Mouse (Mus musculus): Measurements from ENCODE around the gene Syn3.

DNA sequence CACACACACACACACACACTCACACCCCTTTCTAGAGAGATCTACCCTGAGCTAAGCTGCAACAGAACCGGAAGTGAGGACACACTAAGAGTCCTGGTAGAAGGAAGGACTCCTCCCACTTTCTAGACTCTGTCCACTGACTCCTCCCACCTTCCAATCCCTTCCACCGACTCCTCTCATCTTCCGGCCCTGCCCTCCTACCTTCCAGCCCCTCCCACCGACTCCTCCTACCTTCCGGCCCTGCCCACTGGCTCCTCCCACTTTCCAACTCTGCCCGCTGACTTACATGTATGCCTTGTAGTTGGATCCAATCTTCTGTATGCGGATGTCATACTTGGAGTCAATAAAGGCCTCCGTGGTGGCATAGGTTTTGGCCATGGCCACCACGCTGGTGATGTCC is 418.8 kb downstream of the Syn3 start:
- TF ChIP-seq CTCF (IDR thresholded peaks at IDR 0.05; ENCODE audit: borderline replicate concordance, insufficient read depth, low read depth, low read length) (no peak), POLR2A (IDR thresholded peaks at IDR 0.05; ENCODE audit: borderline replicate concordance, insufficient read depth, low read length) (no peak)
